Mouse (Mus musculus) CD4-positive, CD25-positive, alpha-beta regulatory T cell, adult 4 months (primary cell): ENCODE measurements around the gene Dda1. TPM values are rescaled to one million over a fixed set of nuclear protein-coding genes. Genes with fewer than 3 reads are reported as not detected.

Experiments
- ATAC-seq: one replicate; pipeline ENCODE4 v1.8.0; 2017
- polyA plus RNA-seq, 2 experiments: library from polyadenylated mRNA; unstranded; fragments of 100-300 nt; shearing (Covaris generic); gene quantifications; one replicate each; pipeline ENCODE4 v1.2.1; 2017

Dda1 gene
- polyA plus RNA-seq, 2 experiments from 2014 or later = 22.5 to 22.7 TPM

GRCm38 (mm10) chr8:71497077-71497645, 28.2 kb downstream of the Dda1 start:
- no peak for ATAC-seq

DNA sequence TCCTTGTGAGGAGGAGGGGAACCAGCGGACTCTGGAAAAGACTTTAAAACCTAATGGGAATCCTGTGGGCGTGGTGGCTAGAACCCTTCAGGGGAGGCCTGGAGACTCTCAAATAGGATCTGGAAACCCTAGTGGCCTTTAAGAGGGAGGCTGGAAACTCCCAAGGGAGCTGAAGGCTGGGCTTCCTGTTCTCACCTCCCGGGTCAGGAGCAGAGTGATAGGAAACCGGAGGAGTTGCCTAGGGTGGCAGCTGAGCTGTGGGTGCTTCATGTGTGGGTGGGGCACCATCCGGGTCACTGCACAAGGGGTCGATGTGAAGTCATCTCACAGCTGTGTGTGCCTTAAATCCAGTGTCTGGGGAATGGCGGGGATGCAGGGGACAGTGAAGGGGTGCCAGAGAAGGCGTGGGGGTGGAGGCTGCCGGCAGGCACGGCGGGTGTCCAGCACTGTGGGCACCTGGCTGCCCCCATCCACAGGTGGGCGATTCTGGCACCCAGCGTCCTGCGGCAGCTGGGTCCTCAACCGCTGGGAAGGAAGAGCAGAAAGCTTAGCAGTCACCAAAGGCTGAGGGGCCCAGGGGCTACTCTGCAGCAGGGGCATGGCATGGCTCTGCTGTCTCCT, 29.0 kb downstream of the Dda1 start:
- ATAC-seq = no peak

DNA sequence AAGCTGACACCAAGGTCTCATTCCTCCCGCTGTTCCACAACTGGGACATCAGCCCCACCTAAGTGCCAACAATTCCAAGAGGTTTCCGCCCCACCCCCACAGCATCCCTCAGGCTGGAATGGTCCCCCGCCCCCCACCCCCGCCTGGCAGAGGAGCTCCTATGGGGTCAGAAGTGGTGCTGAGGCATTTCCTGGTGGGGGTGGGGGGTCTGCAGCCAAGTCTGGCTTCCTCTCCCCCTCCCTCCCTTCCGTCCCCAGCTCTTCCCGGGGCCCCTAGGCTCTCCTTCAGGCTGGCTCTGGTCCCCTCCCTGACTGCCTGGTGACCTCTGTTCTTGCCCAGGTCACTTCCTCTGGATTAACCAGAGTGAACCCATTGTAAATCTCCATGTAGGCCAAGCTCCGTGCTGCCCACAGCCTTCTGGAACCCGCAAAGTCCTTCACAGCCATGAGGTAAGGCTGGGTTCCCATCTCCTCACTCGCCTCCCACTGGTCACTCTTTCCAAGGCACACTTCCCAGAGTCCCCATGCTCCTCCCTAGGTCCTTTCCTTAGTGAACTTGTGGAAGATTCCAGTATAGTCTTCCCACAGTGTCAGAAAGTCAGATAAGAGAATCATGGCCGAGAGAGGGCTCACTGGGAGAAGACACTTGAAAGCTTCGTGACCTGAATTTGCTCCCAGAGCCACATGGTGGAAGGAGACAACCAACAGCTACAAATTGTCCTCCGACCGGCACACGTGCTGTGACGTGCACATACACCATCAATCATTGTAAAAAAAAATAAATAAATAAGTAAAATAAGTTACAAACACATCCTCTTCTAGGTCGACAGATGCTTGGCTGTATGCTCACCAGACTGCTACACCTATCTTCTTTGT, 30.1 kb downstream of the Dda1 start:
- ATAC-seq = no peak

DNA sequence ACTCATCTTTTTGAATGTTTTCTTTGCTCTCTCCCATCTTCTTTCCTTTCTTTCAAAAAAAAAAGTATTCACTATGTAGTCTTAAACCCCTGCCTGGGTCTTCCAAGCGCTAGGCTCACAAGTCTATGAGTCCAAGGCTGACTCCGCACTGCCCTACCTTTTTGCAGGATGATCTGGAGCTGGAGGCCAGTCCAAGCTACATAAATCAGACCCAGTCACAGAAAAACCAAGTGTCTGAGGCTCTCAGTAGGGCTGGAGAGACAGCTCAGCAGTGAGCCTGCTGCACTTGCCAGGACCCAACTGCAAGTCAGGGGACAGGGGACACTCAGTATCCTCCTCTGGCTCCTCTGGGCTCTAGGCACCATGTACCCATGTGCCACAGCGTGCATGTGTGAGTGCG, 35.4 kb downstream of the Dda1 start:
- ATAC-seq = no peak

DNA sequence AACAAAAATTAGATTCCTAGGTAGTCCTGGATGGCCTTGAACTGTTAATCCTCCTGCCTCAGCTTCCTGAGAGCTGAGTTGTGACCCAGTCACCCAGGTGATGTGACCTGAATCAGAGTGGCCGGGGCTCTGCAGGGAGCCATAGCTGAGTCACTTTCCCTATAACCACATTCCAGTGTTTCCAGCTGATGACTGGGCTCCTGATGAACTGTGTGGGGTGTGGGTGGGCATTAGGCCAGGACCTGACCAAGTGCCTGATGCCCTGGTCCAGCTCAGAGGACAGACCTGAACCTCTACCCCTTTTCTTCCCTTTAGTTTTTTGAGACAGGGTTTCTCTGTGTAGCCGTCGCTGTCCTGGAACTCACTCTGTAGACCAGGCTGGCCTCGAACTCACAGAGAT, 36.3 kb downstream of the Dda1 start:
- ATAC-seq = no peak

DNA sequence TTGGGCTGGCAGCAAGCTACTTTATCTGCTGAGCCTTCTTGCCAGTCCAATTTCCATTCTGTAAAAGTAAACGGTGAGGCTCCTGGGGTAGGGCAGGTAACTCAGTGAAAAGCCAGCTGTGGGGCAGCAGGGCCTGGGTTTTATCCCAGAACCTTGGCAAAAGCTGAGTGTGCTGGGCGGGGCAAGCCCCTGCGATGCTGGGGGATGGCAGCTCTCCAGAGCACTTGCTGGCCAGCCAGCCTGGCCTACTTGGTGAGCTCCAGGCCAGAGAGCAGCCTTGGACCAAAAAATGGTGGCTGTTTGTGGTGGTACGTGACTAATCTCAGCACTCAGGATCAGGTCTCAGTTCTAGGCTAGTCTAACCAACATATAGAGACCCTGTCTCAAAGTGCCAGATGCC, 37.0 kb downstream of the Dda1 start:
- no peak for ATAC-seq

- ATAC-seq = no peak
These were observed 38.6 kb downstream of the Dda1 start for GRCm38 (mm10) chr8:71507589-71508104.

GRCm38 (mm10) chr8:71509316-71509715, 40.3 kb downstream of the Dda1 start:
- ATAC-seq = no peak

- no peak for ATAC-seq
These were observed 42.6 kb downstream of the Dda1 start, which contains the start of gene Plvap for GRCm38 (mm10) chr8:71511644-71512043. Gene Plvap (minus strand): TSS chr8:71511752.

DNA sequence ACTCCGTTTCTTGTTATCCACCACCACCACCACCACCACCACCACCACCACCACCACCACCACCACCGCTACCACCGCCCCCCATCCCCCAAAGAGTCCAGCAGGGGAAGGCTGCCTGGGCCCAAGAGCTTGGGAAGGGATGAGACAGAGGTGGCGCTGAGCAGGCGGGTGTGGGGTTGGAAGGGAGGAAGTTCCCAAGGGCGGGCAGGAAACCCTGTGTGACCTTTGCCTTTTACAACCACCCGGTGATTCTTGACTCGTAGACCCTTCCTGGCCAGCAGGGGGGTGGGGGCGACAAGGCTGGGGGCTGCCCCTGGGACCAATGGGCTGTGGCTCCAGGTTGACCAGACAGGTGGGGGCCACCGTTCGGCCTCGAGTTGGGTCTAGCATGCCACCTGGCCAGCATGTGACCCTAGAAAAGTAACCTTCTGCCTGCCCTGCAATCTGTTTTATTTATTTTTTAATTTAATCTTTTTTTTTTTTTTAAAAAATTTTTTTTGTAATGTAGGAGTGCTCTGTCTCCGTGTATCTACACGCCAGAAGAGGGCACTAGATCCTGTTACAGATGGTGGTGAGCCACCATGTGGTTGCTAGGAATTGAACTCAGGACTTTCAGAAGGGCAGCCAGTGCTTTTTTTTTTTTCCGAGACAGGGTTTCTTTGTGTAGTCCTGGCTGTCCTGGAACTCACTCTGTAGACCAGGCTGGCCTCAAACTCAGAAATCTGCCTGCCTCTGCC, 44.2 kb downstream of the Dda1 start:
- ATAC-seq = no peak

- ATAC-seq = no peak
These were observed 46.0 kb downstream of the Dda1 start for GRCm38 (mm10) chr8:71515043-71515442.

- no peak for ATAC-seq
These were observed 47.8 kb downstream of the Dda1 start for GRCm38 (mm10) chr8:71516786-71517185.

DNA sequence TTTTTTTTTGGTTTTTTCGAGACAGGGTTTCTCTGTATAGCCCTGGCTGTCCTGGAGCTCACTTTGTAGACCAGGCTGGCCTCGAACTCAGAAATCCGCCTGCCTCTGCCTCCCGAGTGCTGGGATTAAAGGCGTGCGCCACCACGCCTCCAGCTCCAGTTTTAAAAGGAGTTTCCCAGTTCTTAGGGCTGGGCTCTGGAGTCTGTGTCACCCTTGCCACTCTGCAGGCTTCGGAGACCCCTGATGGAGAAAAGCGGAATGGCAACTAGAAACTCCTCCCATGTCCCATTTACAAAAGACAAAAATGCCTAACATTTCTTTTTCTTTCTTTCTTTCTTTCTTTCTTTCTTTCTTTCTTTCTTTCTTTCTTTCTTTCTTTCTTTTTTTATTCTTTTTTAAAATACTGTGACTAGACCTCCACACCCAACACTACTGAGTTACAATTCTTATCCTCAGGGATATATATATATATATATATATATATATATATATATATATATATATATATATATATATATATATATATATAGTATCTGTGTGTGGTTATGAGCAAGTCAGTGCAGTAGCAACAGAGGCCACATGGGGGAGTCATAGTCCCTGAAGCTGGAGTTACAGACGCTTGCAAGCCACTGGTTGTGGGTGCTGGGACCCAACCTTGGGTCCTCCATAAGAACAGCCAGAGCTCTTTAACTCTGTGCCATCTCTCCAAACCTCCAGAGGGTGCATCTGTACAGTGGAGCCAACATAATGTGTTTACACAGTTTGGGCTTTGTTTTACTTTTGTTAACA, 50.2 kb downstream of the Dda1 start:
- peak; percentile 73 for ATAC-seq

- peak; percentile 94 for ATAC-seq
These were observed 52.6 kb downstream of the Dda1 start for GRCm38 (mm10) chr8:71521634-71522033.

- no peak for ATAC-seq
These were observed 56.4 kb downstream of the Dda1 start, which contains the start of gene Ccdc194 for GRCm38 (mm10) chr8:71525226-71526050. Gene Ccdc194 (minus strand): TSS chr8:71525711.

Other genes with a start within 250 kb of the Dda1 start
- gene Myo9b, start 196.5 kb upstream of the Dda1 start, polyA plus RNA-seq = 10 to 100 TPM; 13.8 to 16.6 TPM
- gene Haus8, start 196.3 kb upstream of the Dda1 start, polyA plus RNA-seq = 10 to 100 TPM; 43.6 to 45.4 TPM
- gene Use1, start 102.4 kb upstream of the Dda1 start, polyA plus RNA-seq = 100 to 1,000 TPM; 292 to 321 TPM
- 1 to 10 TPM; 3.9 to 4.1 TPM for gene Ocel1, start 97.9 kb upstream of the Dda1 start, polyA plus RNA-seq
- gene Nr2f6, start 87.2 kb upstream of the Dda1 start, polyA plus RNA-seq = under 1 TPM in 1 of 2 experiments, not detected in 1; 0.36 TPM
- not detected for gene Ushbp1, start 73.4 kb upstream of the Dda1 start, polyA plus RNA-seq
- gene Babam1, start 72.3 kb upstream of the Dda1 start, polyA plus RNA-seq = 10 to 100 TPM; 54.6 to 55.8 TPM
- 1 to 10 TPM in 1 of 2 experiments, under 1 TPM in 1; 0.20 to 1.6 TPM for gene Ankle1, start 63.2 kb upstream of the Dda1 start, polyA plus RNA-seq
- gene Abhd8, start 5.5 kb upstream of the Dda1 start, polyA plus RNA-seq = 10 to 100 TPM; 16.3 to 19.5 TPM
- gene Mrpl34, start 4.2 kb upstream of the Dda1 start, polyA plus RNA-seq = 10 to 100 TPM; 65.1 to 82.9 TPM
- gene Ano8, start 16.8 kb downstream of the Dda1 start, polyA plus RNA-seq = under 1 TPM in 1 of 2 experiments, not detected in 1; 0.20 TPM
- 1 to 10 TPM; 2.9 to 3.1 TPM for gene Gtpbp3, start 18.9 kb downstream of the Dda1 start, polyA plus RNA-seq
- not detected for gene Plvap, start 42.6 kb downstream of the Dda1 start, polyA plus RNA-seq
- not detected for gene Ccdc194, start 56.5 kb downstream of the Dda1 start, polyA plus RNA-seq
- 100 to 1,000 TPM in 1 of 2 experiments, 10 to 100 TPM in 1; 75.3 to 150 TPM for gene Bst2, start 68.3 kb downstream of the Dda1 start, polyA plus RNA-seq
- 10 to 100 TPM; 45.1 to 58.2 TPM for gene Mvb12a, start 73.7 kb downstream of the Dda1 start, polyA plus RNA-seq
- gene Tmem221, start 89.7 kb downstream of the Dda1 start, polyA plus RNA-seq = under 1 TPM in 1 of 2 experiments, not detected in 1; 0.79 TPM
- gene Nxnl1, start 97.4 kb downstream of the Dda1 start, polyA plus RNA-seq = not detected
- gene Slc27a1, start 99.7 kb downstream of the Dda1 start, polyA plus RNA-seq = 10 to 100 TPM in 1 of 2 experiments, 1 to 10 TPM in 1; 3.4 to 13.6 TPM
- 10 to 100 TPM; 51.5 to 53.4 TPM for gene Pgls, start 123.0 kb downstream of the Dda1 start, polyA plus RNA-seq
- 1 to 10 TPM; 3.0 to 3.6 TPM for gene Fam129c, start 128.4 kb downstream of the Dda1 start, polyA plus RNA-seq
- gene Colgalt1, start 141.8 kb downstream of the Dda1 start, polyA plus RNA-seq = 10 to 100 TPM; 10.8 to 12.2 TPM
- gene Unc13a, start 202.6 kb downstream of the Dda1 start, polyA plus RNA-seq = under 1 TPM; 0.47 to 0.50 TPM
- 10 to 100 TPM; 21.2 TPM for gene Jak3, start 207.1 kb downstream of the Dda1 start, polyA plus RNA-seq
- 10 to 100 TPM; 15.1 to 24.5 TPM for gene Insl3, start 220.0 kb downstream of the Dda1 start, polyA plus RNA-seq
- 1 to 10 TPM; 3.4 to 6.5 TPM for gene B3gnt3, start 232.6 kb downstream of the Dda1 start, polyA plus RNA-seq